Mouse (Mus musculus): Measurements from ENCODE around the gene Rhbdd1. TPM values are rescaled to one million over a fixed set of nuclear protein-coding genes. Genes with fewer than 3 reads are reported as not detected.

The Rhbdd1 gene
- polyA plus RNA-seq, 1 experiment from 2014 or later, result 5.7 TPM

- Histone ChIP-seq H3K9ac (peak overlapping the region; percentile 74), H3K4me1 (peaks cover 72% of the 10 kb centered on the region), H3K4me2 (peak overlapping the region; percentile 87), H3K36me3 (ENCODE audit: poor library complexity, severe bottlenecking) (peaks cover 22% of the 10 kb centered on the region), H3K27ac (peak overlapping the region; percentile 57), H3K9me3 (replicated peaks) (no peaks in the 10 kb centered on the region), H3K4me3 (peak overlapping the region; percentile 78), H3K27me3 (no peaks in the 10 kb centered on the region)
- WGBS, result 13% methylated on average over 15 of the region's 15 CpGs
- ATAC-seq, result no peak
Measured at GRCm38 (mm10) chr1:82286190-82287051, 29.8 kb upstream of the Rhbdd1 start.

- no peaks in the 10 kb centered on the region for H3K27me3 ChIP-seq
- ATAC-seq, result no peak
- peak overlapping the region; percentile 57; the same call in 1 of the 2 replicates for H3K27ac ChIP-seq
- H3K4me2 ChIP-seq, result peak overlapping the region; percentile 87
- peak overlapping the region; percentile 74 for H3K9ac ChIP-seq
- peaks cover 22% of the 10 kb centered on the region for H3K36me3 ChIP-seq (ENCODE audit: poor library complexity, severe bottlenecking)
- H3K9me3 ChIP-seq (replicated peaks), result no peaks in the 10 kb centered on the region
- WGBS, result 62% methylated on average over 22 of the region's 22 CpGs
- peak overlapping the region; percentile 78 for H3K4me3 ChIP-seq
- H3K4me1 ChIP-seq, result peaks cover 70% of the 10 kb centered on the region
Measured at GRCm38 (mm10) chr1:82287052-82287775, 29.0 kb upstream of the Rhbdd1 start.

- Histone ChIP-seq H3K36me3 (ENCODE audit: poor library complexity, severe bottlenecking) (peaks cover 22% of the 10 kb centered on the region), H3K9me3 (replicated peaks) (no peaks in the 10 kb centered on the region), H3K4me3 (peak overlapping the region; percentile 78), H3K4me2 (peak overlapping the region; percentile 87), H3K9ac (peak overlapping the region; percentile 74), H3K4me1 (peaks cover 70% of the 10 kb centered on the region), H3K27me3 (no peaks in the 10 kb centered on the region), H3K27ac (0 out of 2 replicates have a peak overlapping the region, but pooled peaks have one; percentile 17)
- 91% methylated on average over 16 of the region's 16 CpGs for WGBS
- ATAC-seq, result no peak
Measured at GRCm38 (mm10) chr1:82287776-82288325, 28.4 kb upstream of the Rhbdd1 start.

GRCm38 (mm10) chr1:82288421-82288990 lies 27.7 kb upstream of the Rhbdd1 start:
- no peaks in the 10 kb centered on the region for H3K9me3 ChIP-seq (replicated peaks)
- H3K36me3 ChIP-seq (ENCODE audit: poor library complexity, severe bottlenecking), result peaks cover 22% of the 10 kb centered on the region
- no peaks in the 10 kb centered on the region for H3K27me3 ChIP-seq
- H3K9ac ChIP-seq, result peak overlapping the region; percentile 90; the same call in 1 of the 2 replicates
- H3K4me2 ChIP-seq, result peak overlapping the region; percentile 87
- peak overlapping the region; percentile 78 for H3K4me3 ChIP-seq
- no peak overlapping the region for H3K27ac ChIP-seq
- ATAC-seq, result no peak
- 95% methylated on average over 18 of the region's 18 CpGs for WGBS
- peaks cover 75% of the 10 kb centered on the region for H3K4me1 ChIP-seq

- peaks cover 22% of the 10 kb centered on the region for H3K36me3 ChIP-seq (ENCODE audit: poor library complexity, severe bottlenecking)
- peak overlapping the region; percentile 87 for H3K4me2 ChIP-seq
- peak overlapping the region; percentile 78 for H3K4me3 ChIP-seq
- H3K27ac ChIP-seq, result peak overlapping the region; percentile 98
- H3K9me3 ChIP-seq (replicated peaks), result no peaks in the 10 kb centered on the region
- 69% methylated on average over 35 of the region's 35 CpGs for WGBS
- no peaks in the 10 kb centered on the region for H3K27me3 ChIP-seq
- no peak for ATAC-seq
- H3K4me1 ChIP-seq, result peaks cover 74% of the 10 kb centered on the region
- H3K9ac ChIP-seq, result peak overlapping the region; percentile 90
Measured at GRCm38 (mm10) chr1:82289116-82289989, 26.9 kb upstream of the Rhbdd1 start.

- Histone ChIP-seq H3K9me3 (replicated peaks) (no peaks in the 10 kb centered on the region), H3K4me2 (peak overlapping the region; percentile 87), H3K9ac (peak overlapping the region; percentile 90), H3K4me3 (peak overlapping the region; percentile 78), H3K36me3 (ENCODE audit: poor library complexity, severe bottlenecking) (peaks cover 22% of the 10 kb centered on the region), H3K27me3 (no peaks in the 10 kb centered on the region), H3K4me1 (peaks cover 67% of the 10 kb centered on the region), H3K27ac (peak overlapping the region; percentile 98)
- 0% methylated on average over 45 of the region's 45 CpGs for WGBS
- peak; percentile 14 for ATAC-seq
Measured at GRCm38 (mm10) chr1:82289990-82290681, 26.1 kb upstream of the Rhbdd1 start.

- H3K9me3 ChIP-seq (replicated peaks), result no peaks in the 10 kb centered on the region
- WGBS, result 1% methylated on average over 24 of the region's 31 CpGs
- H3K4me3 ChIP-seq, result peak overlapping the region; percentile 78
- H3K36me3 ChIP-seq (ENCODE audit: poor library complexity, severe bottlenecking), result peaks cover 22% of the 10 kb centered on the region
- H3K27me3 ChIP-seq, result no peaks in the 10 kb centered on the region
- peak overlapping the region; percentile 90 for H3K9ac ChIP-seq
- H3K4me2 ChIP-seq, result peak overlapping the region; percentile 87
- peaks cover 63% of the 10 kb centered on the region for H3K4me1 ChIP-seq
- peak; percentile 65 for ATAC-seq
- H3K27ac ChIP-seq, result peak overlapping the region; percentile 98
Measured at GRCm38 (mm10) chr1:82290723-82291150, 25.5 kb upstream of the Rhbdd1 start.

- peak within 1 kb of the TSS; percentile 90 for H3K9ac ChIP-seq
- under 1% methylated on average over 50 of the region's 60 CpGs for WGBS
- peaks cover 58% of the 10 kb centered on the region for H3K4me1 ChIP-seq
- peak within 1 kb of the TSS; percentile 78 for H3K4me3 ChIP-seq
- H3K36me3 ChIP-seq (ENCODE audit: poor library complexity, severe bottlenecking), result peaks cover 22% of the 10 kb centered on the region
- no peaks in the 10 kb centered on the region for H3K27me3 ChIP-seq
- ATAC-seq, result peak; percentile 85
- H3K27ac ChIP-seq, result peak within 1 kb of the TSS; percentile 98
- peak within 1 kb of the TSS; percentile 87 for H3K4me2 ChIP-seq
- no peaks in the 10 kb centered on the region for H3K9me3 ChIP-seq (replicated peaks)
Measured at GRCm38 (mm10) chr1:82291151-82291797, 25.0 kb upstream of the Rhbdd1 start, which contains the start of gene Irs1. TSS of gene Irs1 (minus strand) at chr1:82291416.

GRCm38 (mm10) chr1:82291930-82292712 lies 24.1 kb upstream of the Rhbdd1 start:
- H3K27me3 ChIP-seq, result no peaks in the 10 kb centered on the region
- H3K27ac ChIP-seq, result peak overlapping the region; percentile 98
- H3K36me3 ChIP-seq (ENCODE audit: poor library complexity, severe bottlenecking), result peaks cover 20% of the 10 kb centered on the region
- peak overlapping the region; percentile 87 for H3K4me2 ChIP-seq
- no peaks in the 10 kb centered on the region for H3K9me3 ChIP-seq (replicated peaks)
- ATAC-seq, result peak; percentile 1; the same call in 1 of the 2 replicates
- WGBS, result 3% methylated on average over 23 of the region's 23 CpGs
- peaks cover 49% of the 10 kb centered on the region for H3K4me1 ChIP-seq
- H3K4me3 ChIP-seq, result peak overlapping the region; percentile 78
- peak overlapping the region; percentile 90 for H3K9ac ChIP-seq
